Mouse (Mus musculus) cerebellum, adult 2 months (tissue): Measurements from ENCODE around the gene Tbc1d1.

Experiments
- CTCF ChIP-seq: fragments of 200-500 bp; IDR thresholded peaks from 2 replicates; pipeline ENCODE4 v1.5.1; 2011; ENCODE audit warnings: low read depth, mild to moderate bottlenecking, control low read depth, low read length, moderate library complexity, borderline replicate concordance; ENCODE audit not compliant: insufficient read depth
- POLR2A ChIP-seq: fragments of 200-500 bp; IDR thresholded peaks from 2 replicates; pipeline ENCODE4 v1.6.1; 2011; ENCODE audit warnings: low read length, control low read depth, borderline replicate concordance; ENCODE audit not compliant: insufficient read depth

DNA sequence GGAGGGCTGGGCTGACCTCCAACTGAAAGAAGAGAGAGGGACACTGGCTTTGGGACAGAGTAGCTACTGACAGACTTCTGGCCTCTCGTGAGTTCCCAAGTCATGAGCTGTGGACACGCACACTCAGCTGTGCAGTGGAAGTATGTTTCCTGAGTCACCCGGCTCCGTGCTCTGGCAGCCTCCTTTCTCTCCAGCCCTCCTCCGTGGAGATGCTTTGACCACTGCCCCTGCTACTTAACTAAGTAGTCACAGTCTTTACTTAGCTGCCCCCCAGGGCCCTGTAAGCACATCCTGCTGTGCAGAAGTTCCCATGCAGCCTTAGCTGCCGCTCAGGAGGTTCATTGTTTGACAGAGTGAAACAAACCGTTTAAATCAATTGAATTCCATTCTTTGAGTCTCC is 113.6 kb downstream of the Tbc1d1 start:
- TF ChIP-seq CTCF: no peak
- TF ChIP-seq POLR2A: no peak
